Mouse (Mus musculus) lung, embryonic 16.5 days (tissue): Measurements from ENCODE around the gene Prn. TPM values are rescaled to one million over a fixed set of nuclear protein-coding genes. Genes with fewer than 3 reads are reported as not detected.

Source experiments
- ATAC-seq: fragments of 200-750 bp; cut with Nextera tagmentation; 2 replicates; pipeline ENCODE4 v1.8.0; 2017; ENCODE audit warnings: low read depth, mild to moderate bottlenecking, moderate library complexity
- H3K27ac ChIP-seq: fragments of 300-500 bp; sonication (generic); 2 replicates; pipeline ENCODE4 v1.5.1; 2014; ENCODE audit warnings: mild to moderate bottlenecking, control low read depth, low read length
- H3K27me3 ChIP-seq: fragments of 300-500 bp; sonication (generic); 2 replicates; pipeline ENCODE4 v1.6.1; 2014; ENCODE audit warnings: low read depth, low read length, mixed read lengths; ENCODE audit not compliant: control insufficient read depth, insufficient read depth
- H3K36me3 ChIP-seq: fragments of 300-500 bp; sonication (generic); 2 replicates; pipeline ENCODE4 v1.6.1; 2014; ENCODE audit warnings: low read length; ENCODE audit not compliant: control insufficient read depth, insufficient read depth
- H3K4me1 ChIP-seq: fragments of 300-500 bp; sonication (generic); replicated peaks from 2 replicates; pipeline ENCODE4 v1.6.1; 2014; ENCODE audit warnings: low read length, mixed read lengths; ENCODE audit not compliant: control insufficient read depth, insufficient read depth
- H3K4me2 ChIP-seq: fragments of 300-500 bp; sonication (generic); 2 replicates; pipeline ENCODE4 v1.6.1; 2014; ENCODE audit warnings: low read depth, low read length, control low read depth
- H3K4me3 ChIP-seq: fragments of 300-500 bp; sonication (generic); 2 replicates; pipeline ENCODE4 v1.5.1; 2014; ENCODE audit warnings: mild to moderate bottlenecking, low read length, control low read depth
- H3K9ac ChIP-seq: fragments of 300-500 bp; sonication (generic); 2 replicates; pipeline ENCODE4 v1.6.1; 2014; ENCODE audit warnings: low read length, control low read depth
- H3K9me3 ChIP-seq: fragments of 300-500 bp; sonication (generic); 2 replicates; pipeline ENCODE4 v1.6.1; 2016; ENCODE audit warnings: low read length; ENCODE audit not compliant: control insufficient read depth
- WGBS: fragments of 180-500 bp; shearing (Covaris S2); extraction: QIAGEN DNeasy Blood & Tissue Kit; methylation state at CpG from one replicate; pipeline ENCODE4 v1.1.7; 2014; 5-methylcytosine and 5-hydroxymethylcytosine counted together
- polyA plus RNA-seq: library from polyadenylated mRNA; unstranded; fragments of >200 nt; fragmentation: Nextera tagmentation; extraction: Ambion mirVana; gene quantifications from 2 replicates; pipeline ENCODE4 v1.2.1, GENCODE M21; 2015

Prn gene
- polyA plus RNA-seq, 1 experiment from 2014 or later = not detected

DNA sequence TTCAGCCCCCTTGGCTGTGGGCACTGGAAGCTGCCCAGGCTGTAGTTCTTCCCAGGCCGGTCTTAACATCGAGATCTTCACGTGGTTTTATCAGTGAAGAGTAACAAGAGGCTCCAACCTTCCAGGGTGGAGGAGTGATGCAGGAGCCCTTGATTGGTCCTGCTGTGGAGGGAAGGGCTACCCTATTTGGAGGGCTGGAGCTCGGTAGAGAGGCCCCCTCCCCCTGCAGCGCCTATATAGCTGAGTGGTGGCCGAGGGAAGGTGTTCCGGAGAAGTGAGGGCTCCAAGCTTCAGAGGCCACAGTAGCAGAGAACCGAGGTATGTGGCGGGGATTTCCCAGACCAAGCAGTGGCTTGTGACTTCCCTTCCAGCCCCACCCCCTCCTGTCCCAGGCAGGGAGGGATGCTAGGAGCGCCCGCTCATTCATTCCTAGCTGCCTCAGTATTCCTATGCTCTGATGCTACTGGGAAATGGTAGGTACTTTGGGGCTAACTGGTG, 40.9 kb downstream of the Prn start, which contains the start of gene Prnd:
TSS of gene Prnd (plus strand) at position 264 of the 498 bp plus-strand sequence.
- Histone ChIP-seq H3K27me3 (no peaks in the 10 kb centered on the region; the same call in 1 of the 2 replicates), H3K27ac (0 out of 2 replicates have a peak within 1 kb of the TSS, but pooled peaks have one; percentile 7), H3K4me1 (peaks cover 9% of the 10 kb centered on the region), H3K9ac (no peak within 1 kb of the TSS), H3K4me3 (peak within 1 kb of the TSS; percentile 6; the same call in 1 of the 2 replicates), H3K4me2 (no peak within 1 kb of the TSS; the same call in 1 of the 2 replicates), H3K36me3 (no peaks in the 10 kb centered on the region), H3K9me3 (no peaks in the 10 kb centered on the region)
- WGBS = 7% methylated on average over 11 of the region's 11 CpGs
- peak; percentile 49 for ATAC-seq

- Histone ChIP-seq H3K4me2 (peak overlapping the region; percentile 45), H3K4me3 (no peak overlapping the region)
- no peak for ATAC-seq
Observed at GRCm38 (mm10) chr2:131952456-131952855, 42.7 kb downstream of the Prn start.

DNA sequence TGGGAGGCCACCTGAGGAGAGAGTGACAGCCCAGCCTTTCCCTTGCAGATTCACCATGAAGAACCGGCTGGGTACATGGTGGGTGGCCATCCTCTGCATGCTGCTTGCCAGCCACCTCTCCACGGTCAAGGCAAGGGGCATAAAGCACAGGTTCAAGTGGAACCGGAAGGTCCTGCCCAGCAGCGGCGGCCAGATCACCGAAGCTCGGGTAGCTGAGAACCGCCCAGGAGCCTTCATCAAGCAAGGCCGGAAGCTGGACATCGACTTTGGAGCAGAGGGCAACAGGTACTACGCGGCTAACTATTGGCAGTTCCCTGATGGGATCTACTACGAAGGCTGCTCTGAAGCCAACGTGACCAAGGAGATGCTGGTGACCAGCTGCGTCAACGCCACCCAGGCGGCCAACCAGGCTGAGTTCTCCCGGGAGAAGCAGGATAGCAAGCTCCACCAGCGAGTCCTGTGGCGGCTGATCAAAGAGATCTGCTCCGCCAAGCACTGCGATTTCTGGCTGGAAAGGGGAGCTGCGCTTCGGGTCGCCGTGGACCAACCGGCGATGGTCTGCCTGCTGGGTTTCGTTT, 43.3 kb downstream of the Prn start:
- Histone ChIP-seq H3K27ac (no peak overlapping the region), H3K4me2 (peak overlapping the region; percentile 45), H3K9ac (no peak overlapping the region), H3K9me3 (no peaks in the 10 kb centered on the region), H3K36me3 (no peaks in the 10 kb centered on the region), H3K4me3 (peak overlapping the region; percentile 6), H3K27me3 (no peaks in the 10 kb centered on the region; the same call in 1 of the 2 replicates), H3K4me1 (peaks cover 9% of the 10 kb centered on the region)
- ATAC-seq = no peak
- WGBS = 7% methylated on average over 29 of the region's 29 CpGs

More at GRCm38 (mm10) chr2:131952456-131952855, 42.7 kb downstream of the Prn start:
- H3K9ac ChIP-seq = no peak overlapping the region
- no peaks in the 10 kb centered on the region for H3K36me3 ChIP-seq
- H3K9me3 ChIP-seq = no peaks in the 10 kb centered on the region
- 36% methylated on average over 2 of the region's 2 CpGs for WGBS
- peaks cover 9% of the 10 kb centered on the region for H3K4me1 ChIP-seq
- H3K27me3 ChIP-seq = no peaks in the 10 kb centered on the region; the same call in 1 of the 2 replicates
- no peak overlapping the region for H3K27ac ChIP-seq

DNA sequence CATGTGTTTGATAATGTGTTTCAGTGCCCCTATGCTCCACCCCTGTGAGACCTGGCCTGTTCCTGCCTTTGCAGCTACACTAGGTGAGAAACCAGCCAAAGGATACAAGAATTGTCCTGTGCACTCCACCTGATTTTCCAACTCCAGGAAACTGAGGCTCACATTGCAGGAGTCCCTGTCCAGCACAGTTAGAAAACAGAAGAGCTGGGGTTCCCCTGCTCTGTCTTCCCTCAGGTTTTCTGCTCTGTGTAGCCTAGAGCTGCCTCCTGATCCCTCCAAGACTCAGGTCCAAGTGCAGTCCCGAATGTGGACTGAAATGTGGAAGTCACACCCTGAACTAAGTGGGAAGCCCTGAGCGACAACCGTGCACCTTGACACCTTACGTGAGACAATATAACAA, 44.0 kb downstream of the Prn start:
- 84% methylated on average over 4 of the region's 4 CpGs for WGBS
- ATAC-seq = no peak
- H3K4me2 ChIP-seq = peak overlapping the region; percentile 45; the same call in 1 of the 2 replicates

DNA sequence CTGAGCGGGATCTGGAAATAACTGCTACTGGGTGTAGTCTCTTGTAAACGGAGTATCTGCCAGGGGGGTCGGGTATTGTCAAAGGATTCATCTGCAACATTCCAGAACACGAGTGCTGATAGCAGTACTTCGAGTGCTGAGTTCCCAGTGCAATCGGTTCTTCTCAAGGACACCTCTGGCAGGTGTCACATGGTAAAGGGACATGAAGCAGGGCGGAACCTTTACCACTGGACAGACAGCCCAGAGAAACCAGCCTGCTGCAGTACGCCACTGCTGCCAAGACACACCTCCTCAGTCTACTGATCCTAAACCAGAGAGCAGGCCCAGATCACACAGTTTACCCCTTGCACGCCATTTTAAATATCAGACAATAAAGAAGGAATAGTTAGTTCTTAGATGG, 45.1 kb downstream of the Prn start:
- Histone ChIP-seq H3K9ac (no peak overlapping the region), H3K4me1 (peaks cover 6% of the 10 kb centered on the region), H3K4me2 (peak overlapping the region; percentile 62), H3K27ac (no peak overlapping the region), H3K27me3 (no peaks in the 10 kb centered on the region; the same call in 1 of the 2 replicates), H3K36me3 (no peaks in the 10 kb centered on the region), H3K4me3 (peak overlapping the region; percentile 41), H3K9me3 (no peaks in the 10 kb centered on the region)
- peak; percentile 11; the same call in 1 of the 2 replicates for ATAC-seq
- WGBS = 36% methylated on average over 9 of the region's 9 CpGs

More for the DNA sequence above, 44.0 kb downstream of the Prn start:
- Histone ChIP-seq H3K9me3 (no peaks in the 10 kb centered on the region), H3K27me3 (no peaks in the 10 kb centered on the region; the same call in 1 of the 2 replicates), H3K36me3 (no peaks in the 10 kb centered on the region), H3K27ac (no peak overlapping the region), H3K4me3 (peak overlapping the region; percentile 6; the same call in 1 of the 2 replicates), H3K9ac (no peak overlapping the region), H3K4me1 (peaks cover 6% of the 10 kb centered on the region)

DNA sequence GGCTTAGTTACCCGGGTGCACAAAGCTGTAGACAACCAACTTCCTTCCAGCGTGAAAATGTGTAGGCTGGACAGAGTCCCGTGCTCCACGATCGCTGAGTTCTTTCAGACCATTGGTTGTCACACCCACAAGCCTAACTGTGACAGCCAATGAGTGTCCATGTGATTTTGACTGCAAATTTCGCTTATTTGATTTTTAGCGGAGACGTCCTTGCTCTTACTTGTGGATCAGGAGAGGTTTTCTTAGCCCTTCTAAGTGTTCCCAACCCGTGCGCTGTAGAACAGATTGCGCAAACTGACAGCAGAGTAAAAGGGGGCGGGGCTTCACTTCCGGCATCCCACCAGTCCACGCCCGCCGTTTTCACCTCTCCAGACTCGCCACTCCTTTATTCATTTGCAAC, 45.5 kb downstream of the Prn start:
- Histone ChIP-seq H3K27me3 (no peaks in the 10 kb centered on the region; the same call in 1 of the 2 replicates), H3K4me3 (peak overlapping the region; percentile 41), H3K4me2 (peak overlapping the region; percentile 62), H3K36me3 (no peaks in the 10 kb centered on the region), H3K9me3 (no peaks in the 10 kb centered on the region), H3K9ac (no peak overlapping the region), H3K4me1 (peaks cover 6% of the 10 kb centered on the region), H3K27ac (no peak overlapping the region)
- WGBS = 6% methylated on average over 17 of the region's 17 CpGs
- peak; percentile 63 for ATAC-seq

- H3K4me2 ChIP-seq = no peak overlapping the region
- H3K27me3 ChIP-seq = no peaks in the 10 kb centered on the region; the same call in 1 of the 2 replicates
- H3K4me1 ChIP-seq = peaks cover 6% of the 10 kb centered on the region; the same call in 1 of the 2 replicates
- H3K4me3 ChIP-seq = no peak overlapping the region
- no peaks in the 10 kb centered on the region for H3K36me3 ChIP-seq
- WGBS = 77% methylated on average over 7 of the region's 7 CpGs
- H3K27ac ChIP-seq = no peak overlapping the region
- ATAC-seq = no peak
- no peaks in the 10 kb centered on the region for H3K9me3 ChIP-seq
- H3K9ac ChIP-seq = no peak overlapping the region
Observed at GRCm38 (mm10) chr2:131956336-131957256, 46.8 kb downstream of the Prn start.

DNA sequence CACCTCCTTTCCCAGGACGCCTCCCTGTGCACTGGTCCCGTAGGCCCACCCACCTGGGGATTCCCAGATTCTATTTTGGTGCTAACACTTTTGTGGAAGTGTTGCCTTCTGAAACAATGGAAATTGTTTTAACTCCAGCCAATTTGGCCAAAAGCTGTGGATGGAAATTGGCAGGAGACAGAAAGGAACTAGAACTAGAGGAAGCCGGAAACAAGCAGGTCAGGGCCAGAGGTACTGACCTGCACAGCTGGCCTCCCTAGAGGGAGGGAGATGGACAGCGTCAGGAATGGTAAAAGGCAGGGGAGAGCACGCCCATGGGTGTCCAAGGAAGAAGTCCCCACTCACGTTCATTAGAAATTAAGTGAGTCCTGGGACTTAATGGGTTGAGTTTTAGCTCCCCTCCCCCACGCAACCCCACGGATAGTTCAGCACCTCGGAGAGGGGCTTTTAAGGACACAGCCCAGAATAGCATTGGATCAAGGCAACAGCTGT, 48.0 kb downstream of the Prn start:
- no peak overlapping the region for H3K9ac ChIP-seq
- H3K9me3 ChIP-seq = no peaks in the 10 kb centered on the region
- peaks cover 6% of the 10 kb centered on the region; the same call in 1 of the 2 replicates for H3K4me1 ChIP-seq
- 40% methylated on average over 9 of the region's 9 CpGs for WGBS
- H3K27ac ChIP-seq = no peak overlapping the region
- no peaks in the 10 kb centered on the region; the same call in 1 of the 2 replicates for H3K27me3 ChIP-seq
- H3K4me2 ChIP-seq = no peak overlapping the region
- 0 out of 2 replicates have a peak, but pooled peaks have one; percentile 46 for ATAC-seq
- H3K36me3 ChIP-seq = no peaks in the 10 kb centered on the region
- H3K4me3 ChIP-seq = no peak overlapping the region
